Mouse (Mus musculus): ENCODE measurements at regions not wholly inside any gene's neighbourhood (a gene's known extent, or its start where the extent isn't known, plus 50 kb on each side); places are given as distances from the start of the nearest gene placed in this dataset.

DNA sequence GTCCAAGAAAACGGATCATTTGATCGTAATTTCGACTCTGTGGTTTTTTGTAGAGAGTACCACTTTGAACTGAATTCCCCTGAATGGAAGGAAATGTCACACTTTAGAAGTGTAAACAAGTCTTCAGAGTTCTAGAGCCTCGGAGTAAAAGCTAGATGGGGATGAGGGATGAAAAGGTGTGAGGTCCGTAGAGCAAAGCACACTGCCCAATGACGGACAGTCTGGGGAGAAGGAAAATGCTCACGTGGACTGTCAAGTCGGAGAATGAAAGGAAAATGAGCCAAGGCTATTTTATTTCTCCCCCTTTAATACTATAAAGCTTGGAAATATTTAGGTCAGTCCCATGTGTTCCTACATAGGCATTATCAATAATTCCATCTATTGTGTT, 484.5 kb upstream of the Hsf2 start:
- TF ChIP-seq POLR2A (IDR thresholded peaks at IDR 0.05; ENCODE audit: extremely low read depth, insufficient read depth, low read length) (no peak), CTCF (IDR thresholded peaks at IDR 0.05; ENCODE audit: extremely low read depth, insufficient read depth, low read length) (no peak)
